Mouse (Mus musculus) lung, adult 2 months (tissue): ENCODE data around the gene Unc119b.

Experiments
- CTCF ChIP-seq: fragments of 200-500 bp; IDR thresholded peaks from 2 replicates; pipeline ENCODE4 v1.5.1; 2011; ENCODE audit warnings: mild to moderate bottlenecking, low read length, control low read depth; ENCODE audit not compliant: insufficient read depth
- POLR2A ChIP-seq: fragments of 200-500 bp; IDR thresholded peaks from 2 replicates; pipeline ENCODE4 v1.6.1; 2011; ENCODE audit warnings: low read depth, mild to moderate bottlenecking, control low read depth, low read length, borderline replicate concordance; ENCODE audit errors: extremely low read depth

DNA sequence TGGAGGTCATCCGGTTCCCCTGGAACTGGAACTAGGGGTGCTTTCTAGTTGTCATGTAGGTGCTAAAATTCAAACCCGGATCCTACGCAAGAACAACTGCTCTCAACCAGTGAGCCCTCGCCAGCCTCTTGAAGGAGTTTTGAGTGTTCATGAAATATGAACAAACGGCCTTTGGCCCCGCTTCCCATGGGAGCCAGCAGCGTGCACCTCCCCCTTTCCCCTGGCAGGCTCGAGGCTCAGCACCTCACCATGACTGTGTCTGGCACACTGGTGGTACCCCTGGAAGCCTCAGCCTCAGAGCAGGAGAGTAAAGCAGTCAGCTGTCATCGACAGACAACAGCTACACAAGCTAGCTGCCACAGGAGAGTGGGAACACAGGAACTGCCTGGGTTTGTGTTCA is 34.8 kb downstream of the Unc119b start:
- no peak for TF ChIP-seq CTCF
- no peak for TF ChIP-seq POLR2A
